Mouse (Mus musculus) neutrophil, adult 5-6 weeks (primary cell): ENCODE measurements at regions not wholly inside any gene's neighbourhood (a gene's known extent, or its start where the extent isn't known, plus 50 kb on each side); places are given as distances from the start of the nearest gene placed in this dataset.
"Not testable (repeated sequence)": the region's sequence is repeated elsewhere in the genome, so short reads cannot be mapped to it uniquely, and the experiment has no call there.

ENCODE experiments used
- ATAC-seq: fragments of 151-379, 151-347 bp; 2 replicates; pipeline ENCODE4 v1.8.0; 2017; ENCODE audit warnings: mild to moderate bottlenecking, moderate TSS enrichment; ENCODE audit not compliant: insufficient number of reproducible peaks, poor library complexity, low FRiP score, severe bottlenecking; ENCODE audit errors: extremely low read depth

- ATAC-seq, result no peak
Observed at GRCm38 (mm10) chr13:42000966-42001365, 50.9 kb upstream of the Hivep1 start.

GRCm38 (mm10) chr13:41997883-41998282, 53.9 kb upstream of the Hivep1 start:
- ATAC-seq, result no peak

DNA sequence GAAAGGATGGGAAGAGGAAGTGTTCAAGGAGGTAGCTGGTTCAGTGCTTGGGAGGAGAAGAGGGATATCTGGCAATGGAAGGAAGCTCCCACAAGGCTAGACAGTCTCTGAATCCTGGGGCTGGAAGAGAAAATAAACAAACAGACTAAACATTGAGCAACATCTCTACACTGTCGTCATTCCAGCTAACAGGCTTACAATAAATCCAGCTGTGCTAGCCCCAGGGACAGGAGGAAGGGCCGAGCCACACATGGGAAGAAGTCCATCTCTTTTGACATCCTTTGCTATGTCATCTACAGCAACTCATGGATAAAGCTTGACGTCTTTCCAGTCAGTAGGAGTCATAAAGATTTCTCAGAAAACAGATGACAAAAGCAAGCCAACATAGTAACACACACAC, 57.7 kb upstream of the Hivep1 start:
- ATAC-seq, result no peak

DNA sequence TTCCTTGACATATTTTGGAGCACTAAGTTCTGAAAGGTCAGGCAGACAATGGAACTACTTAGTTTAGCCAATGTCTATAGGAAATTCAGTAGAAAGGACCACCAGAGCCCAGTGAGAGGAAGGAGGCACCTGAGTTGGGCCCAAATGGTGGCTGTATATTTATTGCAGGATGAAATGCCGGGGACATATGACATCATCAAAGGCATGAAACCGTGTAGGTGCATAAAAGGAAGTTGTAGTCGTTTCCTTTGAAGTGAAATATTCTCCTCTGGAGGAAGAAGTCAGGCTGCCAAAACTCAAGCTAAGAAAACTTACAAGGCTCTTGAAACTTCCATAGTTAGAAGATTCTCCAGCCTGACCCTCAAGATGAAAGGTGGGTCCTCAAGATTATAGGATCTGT, 75.9 kb upstream of the Hivep1 start:
- no peak for ATAC-seq

DNA sequence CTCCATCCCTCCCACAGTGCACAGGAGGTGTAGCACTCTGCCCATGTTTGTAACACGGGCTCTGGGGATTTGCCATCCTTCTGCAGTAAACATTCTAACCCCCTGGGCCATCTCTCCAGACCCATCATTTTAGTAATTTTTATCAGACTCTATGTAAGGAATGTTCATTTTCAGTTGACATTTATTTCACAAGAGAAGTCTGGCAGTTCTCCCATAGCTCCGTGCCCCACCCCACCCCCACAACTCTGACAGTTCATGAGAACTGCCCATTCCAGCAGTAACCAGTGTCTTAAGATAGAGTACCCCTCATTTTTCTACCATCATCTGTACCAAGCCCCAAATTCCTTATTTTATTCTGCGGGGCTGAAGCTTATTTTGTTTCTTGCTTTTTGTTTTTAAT, 88.9 kb upstream of the Hivep1 start:
- ATAC-seq, result no peak

- not testable (repeated sequence) for ATAC-seq
Observed at GRCm38 (mm10) chr13:41960960-41961359, 90.9 kb upstream of the Hivep1 start.

DNA sequence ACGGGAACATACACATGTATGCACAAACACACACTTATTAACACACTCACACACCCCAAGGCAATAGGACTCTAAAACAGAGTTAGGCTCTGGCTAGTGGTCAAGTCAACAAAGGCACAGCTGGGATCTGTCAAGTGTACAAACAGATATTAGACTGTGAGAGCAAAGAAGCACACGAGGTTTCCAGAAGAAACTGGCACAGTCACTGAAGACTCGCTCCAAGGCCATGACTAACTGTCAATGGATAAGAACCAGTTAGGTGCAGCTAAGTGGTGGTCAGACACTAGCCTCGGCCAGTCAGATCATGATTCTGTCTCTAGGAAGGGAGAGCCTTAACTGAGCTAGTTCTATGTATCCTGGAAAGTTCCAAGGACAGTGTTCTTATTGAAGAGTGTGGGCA, 93.9 kb upstream of the Hivep1 start:
- ATAC-seq, result no peak

DNA sequence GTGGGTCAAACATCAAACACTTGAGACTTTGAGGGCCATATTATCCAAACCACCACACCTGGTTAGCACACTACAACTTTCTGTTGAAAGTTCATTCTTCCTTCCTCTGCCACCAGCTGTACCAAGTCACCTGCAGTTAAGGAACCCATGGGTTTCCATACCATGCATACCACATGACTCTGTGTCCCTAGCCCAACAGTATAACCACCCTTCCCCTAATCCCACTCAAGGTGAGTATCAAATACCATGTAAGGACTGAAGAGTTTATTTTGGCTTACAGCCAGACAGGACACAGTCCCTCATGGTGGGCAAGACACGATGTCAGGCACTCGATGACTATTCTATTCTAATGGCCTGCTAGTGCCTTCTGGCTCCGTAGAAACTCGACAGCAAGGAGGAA, 95.9 kb upstream of the Hivep1 start:
- no peak for ATAC-seq

DNA sequence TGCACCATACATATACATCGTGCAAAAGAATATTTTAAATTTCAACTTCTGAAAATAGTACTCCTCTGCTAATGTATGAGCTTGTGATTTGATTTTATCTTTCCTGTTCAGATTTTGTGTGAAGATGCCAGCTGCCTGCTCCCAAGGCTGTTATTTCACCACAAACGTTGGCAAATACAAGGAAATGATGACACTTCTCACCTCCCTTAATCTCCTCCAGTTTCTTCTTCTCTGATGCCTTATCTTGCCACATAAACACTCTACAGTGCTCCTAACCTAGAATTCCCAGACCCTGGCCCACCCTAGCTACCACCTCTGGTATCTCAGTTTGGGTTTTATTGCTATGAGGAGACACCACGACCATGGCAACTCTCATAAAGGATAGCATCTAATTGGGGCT, 96.6 kb upstream of the Hivep1 start:
- ATAC-seq, result no peak

- ATAC-seq, result no peak
Observed at GRCm38 (mm10) chr13:41952453-41952852, 99.4 kb upstream of the Hivep1 start.

DNA sequence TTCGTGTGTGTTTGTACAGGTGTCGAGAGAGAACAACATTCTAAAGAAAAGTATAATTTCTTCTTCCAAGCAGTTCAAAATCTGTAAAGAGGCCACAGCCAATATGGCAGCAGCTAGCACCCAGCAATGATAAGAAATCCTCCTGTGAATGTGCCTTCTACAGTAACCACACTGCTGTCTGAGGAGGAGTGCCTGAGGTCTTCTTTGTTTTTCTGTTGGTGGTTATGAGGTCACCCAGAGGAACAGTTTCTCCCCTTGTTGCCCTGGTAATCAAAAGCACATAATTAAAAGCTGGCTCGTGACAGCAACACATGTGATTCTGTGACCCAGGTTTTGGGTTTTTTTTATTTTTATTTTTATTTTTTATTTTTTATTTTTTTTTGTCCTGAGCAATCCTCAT, 100.8 kb upstream of the Adtrp start:
- no peak for ATAC-seq

- 0 out of 2 replicates have a peak, but pooled peaks have one; percentile 44 for ATAC-seq
Observed at GRCm38 (mm10) chr13:41932313-41933100, 85.0 kb upstream of the Adtrp start.

DNA sequence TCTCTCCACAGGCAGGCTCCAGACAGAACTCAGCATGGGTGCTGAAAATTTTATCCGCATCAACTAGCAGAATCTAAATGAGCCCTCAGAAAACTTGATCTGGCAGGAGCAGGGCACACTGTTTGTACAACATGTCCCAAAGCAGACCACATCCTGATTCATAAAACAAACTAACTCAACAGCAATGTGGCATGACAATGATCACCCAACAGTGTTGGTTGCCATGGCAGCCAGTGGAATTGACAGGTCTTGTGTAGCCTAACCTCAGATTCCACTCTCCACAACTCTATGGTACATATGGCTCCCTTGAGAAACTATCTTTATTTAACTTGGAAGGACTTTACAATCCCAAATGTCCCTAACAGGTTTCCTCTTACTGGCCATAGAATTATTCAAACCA, 82.3 kb upstream of the Adtrp start:
- ATAC-seq, result no peak

- not testable (repeated sequence) for ATAC-seq
Observed at GRCm38 (mm10) chr13:41925851-41926250, 78.4 kb upstream of the Adtrp start.

GRCm38 (mm10) chr13:41925211-41925610, 77.7 kb upstream of the Adtrp start:
- ATAC-seq, result no peak

DNA sequence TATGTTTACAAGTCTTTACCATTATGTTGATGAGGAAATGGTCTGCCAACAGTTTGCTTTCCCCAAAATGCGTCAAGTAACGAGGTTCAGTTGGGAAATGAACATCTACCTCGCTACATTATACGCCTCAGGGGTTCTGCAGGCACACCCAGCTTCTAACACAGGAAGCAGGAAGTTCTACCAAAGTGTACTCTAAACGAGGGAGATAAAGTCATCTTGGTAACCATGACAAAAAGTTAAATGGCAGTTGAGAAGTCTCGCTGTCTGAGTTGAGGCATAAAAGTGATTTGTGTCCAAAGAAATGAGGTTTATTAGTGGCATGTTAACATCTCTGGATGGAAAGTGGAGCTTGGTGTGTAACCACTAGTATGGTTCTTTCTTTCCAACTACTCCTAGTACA, 73.7 kb upstream of the Adtrp start:
- no peak for ATAC-seq

DNA sequence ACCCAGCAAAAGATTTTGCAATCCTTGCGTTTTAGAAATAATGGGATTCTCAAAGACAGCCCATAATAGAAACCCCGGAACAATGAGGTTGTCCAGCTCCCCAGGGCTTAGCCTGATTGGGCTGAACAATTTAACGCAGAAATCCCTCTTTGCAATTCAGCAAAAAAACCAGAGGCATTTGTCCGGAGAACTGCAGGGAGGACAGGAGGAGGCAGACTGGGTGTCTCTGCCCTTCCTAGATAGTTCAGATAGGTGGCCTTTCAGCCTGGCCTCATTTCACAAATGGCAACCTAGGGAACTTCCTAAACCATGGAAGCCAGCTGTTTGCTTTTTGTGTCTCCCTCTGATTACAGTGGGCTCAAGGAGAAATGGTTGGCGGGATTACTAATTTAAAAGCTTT, 71.0 kb upstream of the Adtrp start:
- no peak for ATAC-seq

DNA sequence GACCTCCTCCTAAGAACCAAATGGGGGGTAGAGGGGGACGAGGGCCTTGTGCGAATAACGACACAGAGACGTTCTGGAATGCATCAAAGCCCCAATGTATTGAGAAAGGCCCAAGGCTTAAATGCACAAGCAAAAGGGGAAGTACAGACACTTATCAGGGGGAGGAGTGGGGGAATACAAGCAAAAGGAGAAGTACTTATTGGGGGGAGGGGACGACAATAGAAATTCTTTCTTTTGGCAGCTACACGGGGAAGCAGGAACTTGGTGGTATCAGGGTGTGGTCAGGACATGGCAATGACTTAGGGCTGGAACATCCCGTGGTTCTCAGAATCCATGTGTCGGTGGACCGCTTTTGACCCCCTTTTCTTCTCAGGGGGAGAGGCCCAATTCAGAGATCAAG, 68.3 kb upstream of the Adtrp start:
- not testable (repeated sequence) for ATAC-seq

GRCm38 (mm10) chr13:41910736-41911135, 63.3 kb upstream of the Adtrp start:
- no peak for ATAC-seq

- ATAC-seq, result no peak
Observed at GRCm38 (mm10) chr13:41910236-41910635, 62.8 kb upstream of the Adtrp start.

DNA sequence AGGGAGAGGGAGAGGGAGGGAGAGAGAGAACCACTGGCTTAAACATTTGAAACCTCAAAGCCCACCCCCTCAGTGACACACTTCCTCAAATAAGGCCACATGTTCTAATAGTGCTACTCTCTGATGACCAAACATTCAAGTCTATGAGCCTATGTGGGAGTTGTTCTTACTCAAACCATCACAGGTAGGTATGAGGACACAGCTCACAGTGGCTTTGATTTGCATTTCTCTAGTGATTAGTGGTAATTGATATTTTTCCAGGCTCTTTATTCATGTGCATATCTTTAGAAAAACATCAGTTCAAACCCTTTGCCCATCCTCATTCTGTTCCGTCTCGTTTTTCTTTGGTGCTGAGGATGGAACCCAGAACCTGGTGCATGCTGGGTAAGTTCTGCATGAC, 59.5 kb upstream of the Adtrp start:
- ATAC-seq, result no peak
